In genomic region chr15:79432328-79432727, GRCm38 (mm10) we compare ENCODE assay signal across 9 mouse cellular contexts. TPM values are rescaled to one million over a fixed set of nuclear protein-coding genes. Genes with fewer than 3 reads are reported as not detected.
A peak's percentile ranks its signal among the peaks of the same experiment; 100 is the strongest.
DNase-seq lines count a peak whose midpoint lies in the region; ATAC-seq and TF ChIP-seq lines count a peak whose summit lies in the region.
"Had no signal": no experiment of that assay in that cellular context is flagged by ENCODE, and none has a peak within 500 bp of the region (broad histone marks: within the 10 kb centered on the region; RNA-seq: fewer than 3 reads in every experiment).

No protein-coding gene starts in this region.

- WGBS in heart, embryonic 10.5 days, result 64% methylated on average over 11 of the region's 11 CpGs
- WGBS in lung, embryonic 15.5 days, result 66% methylated on average over 11 of the region's 11 CpGs
- 85% methylated on average over 11 of the region's 11 CpGs for WGBS in hindbrain, embryonic 11.5 days
- 57% methylated on average over 11 of the region's 11 CpGs for WGBS in liver, postnatal 0 days (ENCODE audit: insufficient replicate concordance)

- H3K27me3 ChIP-seq in heart, embryonic 10.5 days (ENCODE audit: insufficient read depth, poor library complexity, severe bottlenecking), result no peaks in the 10 kb centered on the region
- H3K27me3 ChIP-seq in lung, embryonic 15.5 days, result no peaks in the 10 kb centered on the region
- H3K27me3 ChIP-seq in hindbrain, embryonic 11.5 days (ENCODE audit: control insufficient read depth, insufficient read depth, low read length), result no peaks in the 10 kb centered on the region
- no peaks in the 10 kb centered on the region for H3K27me3 ChIP-seq in liver, postnatal 0 days (ENCODE audit: insufficient read depth, low read length)

- 0 out of 2 replicates have a peak overlapping the region, but pooled peaks have one; percentile 12 for H3K9ac ChIP-seq in lung, embryonic 15.5 days
- H3K9ac ChIP-seq in hindbrain, embryonic 11.5 days (ENCODE audit: low read depth, low read length), result no peak overlapping the region
- no peak overlapping the region; the same call in 1 of the 2 replicates for H3K9ac ChIP-seq in liver, postnatal 0 days (replicated peaks)

- peaks cover 65% of the 10 kb centered on the region for H3K4me1 ChIP-seq in heart, embryonic 10.5 days
- peaks cover 48% of the 10 kb centered on the region for H3K4me1 ChIP-seq in lung, embryonic 15.5 days
- H3K4me1 ChIP-seq in hindbrain, embryonic 11.5 days (replicated peaks; ENCODE audit: control insufficient read depth, insufficient read depth, low read length), result peaks cover 4% of the 10 kb centered on the region
- peaks cover 31% of the 10 kb centered on the region for H3K4me1 ChIP-seq in liver, postnatal 0 days (ENCODE audit: insufficient read depth)

- H3K4me3 ChIP-seq in heart, embryonic 10.5 days, result peak overlapping the region; percentile 17; the same call in 1 of the 2 replicates
- no peak overlapping the region for H3K4me3 ChIP-seq in lung, embryonic 15.5 days
- no peak overlapping the region for H3K4me3 ChIP-seq in hindbrain, embryonic 11.5 days (ENCODE audit: low read depth, low read length)
- no peak overlapping the region for H3K4me3 ChIP-seq in liver, postnatal 0 days (ENCODE audit: low read depth, low read length)

- ATAC-seq in lung, embryonic 15.5 days (ENCODE audit: borderline replicate concordance, extremely low read depth, low FRiP score, low TSS enrichment), result no peak
- ATAC-seq in hindbrain, embryonic 11.5 days (ENCODE audit: low FRiP score), result no peak
- ATAC-seq in liver, postnatal 0 days, result no peak
- no peak for ATAC-seq in megakaryocyte progenitor cell, adult 5-6 weeks (replicated peaks; ENCODE audit: poor library complexity)
- no peak for ATAC-seq in activated CD4-positive, CD25-positive, alpha-beta regulatory T cell, adult 4 months

- TF ChIP-seq EP300 in liver, postnatal 0 days (IDR thresholded peaks at IDR 0.05; ENCODE audit: low read depth), result no peak

- no peak for DNase-seq in heart, embryonic 10.5 days (ENCODE audit: low spot score)
- no peak for DNase-seq in heart, postnatal 4 days
- no peak for DNase-seq in lung, postnatal 4 days
- DNase-seq in hindbrain, embryonic 11.5 days (ENCODE audit: low spot score), result no peak
- DNase-seq in liver, postnatal 0 days, result no peak
- DNase-seq: embryo, embryonic 11 days had no signal

- no peak for TF ChIP-seq CTCF in liver, postnatal 0 days (IDR thresholded peaks at IDR 0.05; ENCODE audit: low read depth)

- peaks cover 93% of the 10 kb centered on the region for H3K36me3 ChIP-seq in heart, embryonic 10.5 days
- H3K36me3 ChIP-seq in lung, embryonic 15.5 days, result peaks cover 71% of the 10 kb centered on the region
- peaks cover 39% of the 10 kb centered on the region for H3K36me3 ChIP-seq in hindbrain, embryonic 11.5 days (ENCODE audit: control insufficient read depth, insufficient read depth, low read length)
- H3K36me3 ChIP-seq in liver, postnatal 0 days (replicated peaks; ENCODE audit: insufficient read depth, low read length), result peaks cover 12% of the 10 kb centered on the region

- peak overlapping the region; percentile 86 for H3K27ac ChIP-seq in heart, embryonic 10.5 days
- peak overlapping the region; percentile 90 for H3K27ac ChIP-seq in lung, embryonic 15.5 days
- peak overlapping the region; percentile 42; the same call in 1 of the 2 replicates for H3K27ac ChIP-seq in hindbrain, embryonic 11.5 days (ENCODE audit: low read depth, low read length)
- peak overlapping the region; percentile 63 for H3K27ac ChIP-seq in liver, postnatal 0 days (ENCODE audit: low read depth)

- H3K4me2 ChIP-seq in lung, embryonic 15.5 days, result peak overlapping the region; percentile 32
- no peak overlapping the region for H3K4me2 ChIP-seq in hindbrain, embryonic 11.5 days (replicated peaks; ENCODE audit: low read depth, low read length)
- peak overlapping the region; percentile 51; the same call in 1 of the 2 replicates for H3K4me2 ChIP-seq in liver, postnatal 0 days (ENCODE audit: low read depth, low read length)

- no peaks in the 10 kb centered on the region for H3K9me3 ChIP-seq in heart, embryonic 10.5 days
- no peaks in the 10 kb centered on the region for H3K9me3 ChIP-seq in lung, embryonic 15.5 days
- H3K9me3 ChIP-seq in hindbrain, embryonic 11.5 days (ENCODE audit: control insufficient read depth, low read length), result no peaks in the 10 kb centered on the region
- H3K9me3 ChIP-seq in liver, postnatal 0 days (ENCODE audit: low read length), result no peaks in the 10 kb centered on the region

RNA-seq across cellular contexts. Expression of gene Csnk1e, which starts 23.0 kb away (rescaled TPM):
- polyA plus RNA-seq in heart, embryonic 10.5 days (2016; fragmentation: Nextera tagmentation; extraction: Ambion mirVana), result 87.9 and 102 TPM in 2 replicates
- total RNA-seq in heart, postnatal 4 days (2021), result 100 to 1,000 TPM in 1 of 2 experiments, 10 to 100 TPM in 1; 99.6 to 108 TPM
- 97.2 and 99.0 TPM in 2 replicates for polyA plus RNA-seq in lung, embryonic 15.5 days (2015; fragmentation: Nextera tagmentation; extraction: Ambion mirVana)
- polyA plus RNA-seq in hindbrain, embryonic 11.5 days (2014; fragmentation: Nextera tagmentation; extraction: Ambion mirVana), result 193 and 195 TPM in 2 replicates
- polyA plus RNA-seq in liver, postnatal 0 days (2015; fragmentation: Nextera tagmentation; extraction: Ambion mirVana), result 7.5 and 8.9 TPM in 2 replicates
- total RNA-seq in megakaryocyte progenitor cell, adult 5-6 weeks (2015), result 32.0 and 45.6 TPM in 2 replicates
- 29.1 and 30.7 TPM in 2 replicates for total RNA-seq in megakaryocyte progenitor cell, adult 5-6 weeks (2017)
- polyA plus RNA-seq in activated CD4-positive, CD25-positive, alpha-beta regulatory T cell, adult 4 months (2017; shearing (Covaris generic)), result 1 to 10 TPM; 5.5 to 5.6 TPM

RNA-seq across cellular contexts. Expression of gene Tmem184b, which starts 29.0 kb away (rescaled TPM):
- 67.7 and 76.3 TPM in 2 replicates for polyA plus RNA-seq in heart, embryonic 10.5 days (2016; fragmentation: Nextera tagmentation; extraction: Ambion mirVana)
- 10 to 100 TPM; 68.1 to 73.4 TPM for total RNA-seq in heart, postnatal 4 days (2021)
- 76.4 and 76.5 TPM in 2 replicates for polyA plus RNA-seq in lung, embryonic 15.5 days (2015; fragmentation: Nextera tagmentation; extraction: Ambion mirVana)
- polyA plus RNA-seq in hindbrain, embryonic 11.5 days (2014; fragmentation: Nextera tagmentation; extraction: Ambion mirVana), result 32.7 and 33.5 TPM in 2 replicates
- 6.6 and 8.4 TPM in 2 replicates for polyA plus RNA-seq in liver, postnatal 0 days (2015; fragmentation: Nextera tagmentation; extraction: Ambion mirVana)
- 12.0 and 12.2 TPM in 2 replicates for total RNA-seq in megakaryocyte progenitor cell, adult 5-6 weeks (2015)
- 4.0 and 4.3 TPM in 2 replicates for total RNA-seq in megakaryocyte progenitor cell, adult 5-6 weeks (2017)
- 10 to 100 TPM in 1 of 2 experiments, 1 to 10 TPM in 1; 9.3 to 18.1 TPM for polyA plus RNA-seq in activated CD4-positive, CD25-positive, alpha-beta regulatory T cell, adult 4 months (2017; shearing (Covaris generic))
